Mouse (Mus musculus) frontal cortex, postnatal 14 days (tissue): ENCODE data around the gene Slc27a3.
A peak's percentile ranks its signal among the peaks of the same experiment; 100 is the strongest.
"Not testable (repeated sequence)": the region's sequence is repeated elsewhere in the genome, so short reads cannot be mapped to it uniquely, and the experiment has no call there.

Source experiments
- DNase-seq, 2 experiments: peaks; one replicate each; pipeline ENCODE4 v3.0.0; 2022; ENCODE audit warnings: low spot score in 2 of 2

Gene Slc27a3

DNA sequence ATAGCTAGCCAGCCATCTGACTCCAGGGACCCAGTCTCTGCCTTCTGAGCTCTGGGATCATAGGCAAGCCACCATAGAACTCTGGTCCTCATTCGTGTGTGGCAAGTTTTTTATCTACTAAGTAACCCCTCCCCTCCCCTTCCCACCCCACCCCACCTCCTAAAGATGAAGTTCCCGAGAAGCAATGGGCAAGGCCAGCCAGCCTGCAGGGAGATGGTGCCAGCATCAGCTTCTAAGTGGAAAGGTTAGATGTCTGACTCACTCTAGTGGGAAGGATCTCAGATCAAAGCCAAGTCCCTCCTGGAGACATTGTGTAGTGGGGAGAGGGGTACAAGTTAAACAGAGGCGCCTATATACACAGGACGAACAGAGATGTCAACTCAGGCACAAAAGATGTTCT, 1.3 kb upstream of the Slc27a3 start:
- no peak for DNase-seq

DNA sequence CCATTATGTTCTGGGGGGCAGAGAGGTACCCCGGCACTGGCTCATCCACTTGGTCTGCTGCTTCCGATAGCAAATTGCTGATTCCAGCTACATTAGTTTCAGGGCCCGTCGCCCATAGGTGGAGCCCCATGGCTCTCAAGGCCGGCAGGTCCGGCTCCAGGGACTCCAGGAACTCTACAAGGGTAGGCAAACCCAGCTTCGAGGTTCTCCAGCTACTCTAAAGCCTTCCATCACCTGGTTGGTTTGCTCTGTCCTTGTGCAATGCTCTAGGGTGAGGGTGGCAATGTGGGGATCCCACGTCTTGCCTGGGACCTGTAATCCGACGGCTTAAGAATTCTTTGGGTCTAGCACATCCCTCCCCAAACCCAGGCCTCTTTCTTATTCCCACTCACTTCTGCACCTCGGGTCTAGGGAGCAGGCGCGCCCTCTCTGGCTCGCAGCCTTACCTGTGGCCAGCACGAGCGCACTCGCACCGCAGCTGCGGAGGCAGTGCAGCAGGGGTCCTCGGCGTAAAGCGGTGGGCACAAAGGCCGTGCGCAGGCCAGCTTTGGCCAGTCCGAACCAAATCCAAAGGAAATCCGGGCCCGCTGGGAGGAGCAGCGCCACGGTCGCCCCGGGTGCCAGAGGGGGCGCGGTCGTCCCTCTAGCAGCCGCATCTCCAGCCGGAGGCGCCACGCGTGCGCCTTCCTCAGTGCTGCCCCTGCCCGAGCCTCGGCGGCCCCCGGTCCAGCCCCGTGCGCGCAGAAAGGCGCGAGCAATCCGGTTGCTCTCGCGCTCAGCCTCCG, 820 bp downstream of the Slc27a3 start:
- DNase-seq = peak in 1 of 2 experiments; percentile 35

DNA sequence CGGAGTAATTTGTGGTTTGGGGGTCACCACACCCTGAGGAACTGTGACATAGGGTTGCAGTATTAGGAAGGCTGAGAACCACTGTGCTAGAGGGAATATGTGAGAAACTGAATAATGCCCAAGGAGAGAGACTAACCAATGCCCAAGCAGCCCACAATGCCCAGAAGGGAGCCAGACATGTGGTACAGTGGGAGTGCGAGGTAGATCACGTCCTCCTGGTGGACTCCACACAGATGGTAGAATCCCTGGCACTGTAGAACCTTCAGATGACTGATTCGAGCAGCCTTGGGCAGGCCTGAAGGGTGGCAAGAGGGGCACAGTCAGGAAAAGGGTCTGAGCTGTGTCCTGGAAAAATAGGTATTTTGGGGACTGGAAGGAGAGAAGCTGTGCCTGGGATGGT, 1.5 kb downstream of the Slc27a3 start:
- no peak for DNase-seq

DNA sequence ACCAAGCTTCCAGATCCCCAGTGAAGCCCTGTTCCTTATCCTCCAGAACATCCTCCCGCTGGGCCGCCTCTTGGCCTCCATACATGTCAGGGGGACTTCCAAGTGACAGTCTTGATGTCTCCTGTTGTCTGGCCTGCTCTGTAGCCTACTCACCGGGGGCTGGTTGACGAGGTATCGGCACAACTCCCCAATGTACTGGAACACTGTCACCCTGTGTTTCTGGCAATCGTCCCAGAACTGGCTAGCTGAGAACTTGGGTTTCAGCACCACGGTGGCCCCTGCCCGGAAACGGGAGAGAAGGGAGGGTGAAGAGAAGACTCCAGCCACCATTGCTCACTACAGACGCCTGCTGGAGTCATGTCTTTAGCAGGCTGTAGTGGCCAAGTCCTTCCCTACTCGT, 2.3 kb downstream of the Slc27a3 start:
- DNase-seq = no peak

DNA sequence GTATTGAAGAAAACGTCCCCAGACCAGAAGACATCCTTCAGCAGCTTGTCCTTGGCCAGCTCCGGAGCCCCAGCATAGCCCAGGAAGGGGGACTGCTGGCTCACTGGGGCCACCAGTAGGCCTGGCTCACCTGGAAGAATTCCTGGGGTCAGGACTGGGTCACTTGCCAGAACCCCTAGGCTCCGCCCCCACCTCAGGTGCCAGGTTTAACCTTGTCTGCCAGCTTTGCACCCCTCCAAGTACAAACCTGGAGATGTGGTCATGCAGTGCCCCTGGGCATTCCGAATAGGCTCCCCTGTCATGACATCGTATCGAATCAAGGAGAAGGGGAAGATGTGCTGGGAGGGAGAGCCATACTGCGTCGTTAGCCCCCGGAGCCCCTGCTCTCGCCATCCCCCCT, 2.9 kb downstream of the Slc27a3 start:
- no peak for DNase-seq

DNA sequence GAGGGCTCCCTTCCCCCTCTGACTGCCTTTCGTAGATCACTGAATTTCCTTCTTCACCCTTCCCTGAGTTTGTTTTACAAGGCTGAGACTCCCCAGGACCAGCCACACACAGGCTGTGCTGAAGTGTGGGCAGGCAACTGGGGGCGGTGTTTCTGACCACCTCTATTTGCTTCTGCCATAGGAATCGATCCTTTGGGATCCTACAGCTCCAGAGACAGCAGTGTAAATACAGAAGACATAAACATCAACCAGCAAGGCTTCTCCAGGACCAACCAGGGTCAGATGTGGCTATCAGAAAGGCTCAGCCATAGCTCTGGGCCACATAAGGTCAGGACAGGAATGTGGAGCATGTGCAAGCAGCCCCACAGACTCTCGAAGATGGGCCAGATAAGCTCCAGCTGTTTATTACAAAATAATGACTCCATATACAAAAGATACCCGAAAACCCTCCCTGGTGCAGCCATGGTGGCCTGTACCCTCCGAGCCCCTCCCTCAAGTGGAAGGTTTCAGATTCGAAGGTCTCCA, 4.8 kb downstream of the Slc27a3 start:
- DNase-seq = no peak

DNA sequence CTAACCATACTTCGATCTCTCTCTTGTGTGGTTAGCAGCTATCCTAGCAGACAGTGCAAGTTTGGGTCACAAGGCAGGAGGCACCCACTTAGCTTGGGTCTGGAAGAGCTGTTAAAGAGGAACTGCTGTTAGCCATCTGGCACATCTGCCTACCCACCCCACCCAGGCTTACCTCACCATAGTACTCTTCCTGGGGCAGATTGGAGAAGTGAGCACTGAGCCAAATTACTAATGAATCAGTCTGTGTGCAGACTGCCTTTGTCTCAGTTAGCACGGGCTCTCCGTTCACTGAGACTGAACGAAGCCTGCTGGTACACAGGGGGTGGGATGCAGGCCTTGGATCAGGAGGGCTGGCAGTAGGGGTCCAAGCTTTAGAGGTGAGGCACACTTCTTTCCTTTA, 6.0 kb downstream of the Slc27a3 start:
- DNase-seq = no peak

DNA sequence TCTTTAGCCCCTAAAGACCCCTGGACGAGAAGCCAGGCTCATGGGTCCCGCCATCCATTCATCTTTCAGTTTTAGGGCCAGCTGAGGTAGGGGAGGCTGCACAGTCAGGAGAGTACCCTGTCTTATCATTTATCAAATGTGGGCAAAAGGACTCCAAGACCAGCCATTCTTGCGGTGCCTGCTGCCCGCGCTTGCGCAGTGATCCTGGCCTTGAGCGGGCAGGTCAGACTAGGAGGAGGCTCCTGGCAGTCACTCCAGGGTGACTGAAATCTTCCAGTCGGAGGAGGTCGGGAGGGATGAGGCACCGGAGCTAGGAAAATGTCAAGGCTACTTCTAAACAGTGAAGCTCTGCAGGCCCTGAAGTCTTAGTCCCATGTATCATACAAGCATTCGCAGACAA, 8.0 kb downstream of the Slc27a3 start:
- DNase-seq = no peak

DNA sequence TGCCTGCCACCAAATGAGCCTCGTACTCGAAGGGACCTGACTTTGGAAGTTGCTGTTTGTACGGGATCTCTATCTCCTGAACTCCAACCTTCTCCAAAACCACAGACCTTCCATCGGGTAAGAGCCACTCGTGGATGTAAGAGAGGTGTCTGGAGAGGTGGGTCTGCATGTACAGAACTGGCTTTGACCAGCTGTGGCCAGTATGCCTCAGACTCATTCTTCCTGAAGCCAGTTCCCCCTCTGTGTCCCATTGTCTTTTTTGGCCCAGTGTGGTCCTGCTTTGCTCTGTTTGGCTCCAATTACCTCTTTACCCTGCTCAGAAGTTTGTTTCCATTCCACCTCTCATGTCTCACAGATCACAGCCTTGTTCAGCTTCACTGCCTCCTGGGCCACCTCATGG, 11.2 kb downstream of the Slc27a3 start:
- no peak for DNase-seq

DNA sequence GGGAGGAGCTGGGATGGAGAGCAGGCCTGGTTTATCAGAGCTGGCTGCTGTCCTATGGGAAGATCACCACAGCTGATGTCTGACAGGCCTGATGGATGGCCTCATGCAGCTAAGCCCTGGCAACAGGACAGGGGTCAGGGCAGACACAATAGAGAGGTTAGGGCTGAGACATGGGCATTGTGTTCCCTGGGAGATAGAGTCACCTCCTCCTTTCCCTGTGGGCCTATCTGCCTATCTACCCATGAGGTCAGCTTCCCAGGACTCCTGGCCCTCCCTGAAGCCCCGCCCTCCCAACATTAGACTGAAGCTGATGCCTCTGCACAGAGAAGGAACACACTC, 13.5 kb downstream of the Slc27a3 start:
- DNase-seq = no peak

DNA sequence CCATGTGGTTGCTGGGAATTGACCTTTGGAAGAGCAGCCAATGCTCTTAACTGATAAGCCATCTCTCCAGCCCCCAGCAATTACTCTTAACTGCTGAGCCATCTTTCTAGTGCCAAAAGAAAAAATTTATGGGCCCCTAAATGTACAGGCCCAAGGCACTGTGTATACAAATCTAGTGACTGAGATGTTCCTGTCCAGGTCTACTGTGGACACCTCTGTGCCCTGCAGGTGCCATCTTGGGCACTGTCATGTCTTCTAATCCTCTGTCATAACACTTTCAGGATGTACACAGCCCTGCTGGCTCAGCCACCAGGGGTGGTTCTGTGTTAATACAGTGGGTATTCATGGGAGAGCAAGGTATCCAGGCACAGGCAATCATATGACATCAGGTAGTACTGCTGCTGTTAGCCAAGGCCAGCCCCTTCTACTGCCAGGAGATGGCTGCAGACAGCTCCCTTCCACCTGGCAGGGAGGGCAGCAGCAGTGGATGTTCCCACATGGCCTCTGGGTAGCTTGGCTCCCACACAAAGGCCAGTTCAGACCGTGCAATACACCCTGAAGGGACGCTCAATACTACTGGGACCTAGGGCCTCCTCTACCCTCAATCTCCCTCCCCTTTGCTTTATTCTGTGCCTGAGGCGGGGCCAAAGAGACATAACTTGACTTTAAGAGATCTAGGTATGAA, 14.0 kb downstream of the Slc27a3 start:
- DNase-seq = no peak

DNA sequence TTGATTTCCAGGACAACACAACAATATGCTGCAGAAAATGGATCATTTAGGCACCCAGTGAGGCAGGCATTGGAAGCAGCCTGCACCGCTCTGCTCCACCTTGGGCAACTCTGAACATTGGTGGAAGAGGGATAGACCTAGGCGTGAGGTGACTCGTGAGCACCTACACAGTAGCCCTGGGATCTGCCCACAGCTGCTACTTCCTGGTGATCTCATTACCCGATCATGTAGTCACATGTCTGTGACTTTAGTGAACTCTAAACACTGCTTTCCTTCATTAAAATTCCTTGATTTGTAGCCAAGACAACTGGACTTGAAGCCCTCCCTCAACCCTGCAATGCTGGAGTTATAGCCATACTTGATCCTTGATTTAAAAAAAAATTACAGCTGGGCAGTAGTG, 15.4 kb downstream of the Slc27a3 start:
- DNase-seq = no peak

DNA sequence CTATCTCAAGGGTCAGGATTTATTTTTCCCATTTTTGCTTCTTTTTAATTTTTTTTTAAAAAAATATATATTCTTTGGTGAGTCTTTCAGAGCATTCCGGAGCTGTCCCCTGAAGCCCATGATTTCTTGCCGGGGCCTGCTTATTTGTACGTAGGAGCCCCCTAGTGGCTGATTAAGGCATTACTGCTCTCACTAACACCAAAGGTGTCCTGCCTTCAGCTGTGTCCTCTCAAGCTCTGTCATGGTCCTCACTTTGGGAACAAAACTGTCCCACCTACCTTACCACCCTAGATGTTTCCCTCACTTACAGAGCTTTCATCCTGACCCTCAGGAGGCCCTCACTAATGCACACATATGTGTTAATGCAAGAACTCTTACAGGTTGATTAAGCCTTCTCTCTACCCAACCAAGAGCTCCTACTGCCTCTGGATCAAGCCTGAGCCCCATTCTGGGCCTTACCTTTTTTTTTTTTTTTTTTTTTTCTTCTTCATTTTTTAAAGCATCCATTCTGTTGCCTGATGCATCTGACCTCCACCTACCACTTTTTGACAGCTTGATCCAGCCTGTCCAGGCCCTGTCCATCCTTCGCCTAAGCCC, 16.2 kb downstream of the Slc27a3 start:
- peak; percentile 47 to 76 for DNase-seq

DNA sequence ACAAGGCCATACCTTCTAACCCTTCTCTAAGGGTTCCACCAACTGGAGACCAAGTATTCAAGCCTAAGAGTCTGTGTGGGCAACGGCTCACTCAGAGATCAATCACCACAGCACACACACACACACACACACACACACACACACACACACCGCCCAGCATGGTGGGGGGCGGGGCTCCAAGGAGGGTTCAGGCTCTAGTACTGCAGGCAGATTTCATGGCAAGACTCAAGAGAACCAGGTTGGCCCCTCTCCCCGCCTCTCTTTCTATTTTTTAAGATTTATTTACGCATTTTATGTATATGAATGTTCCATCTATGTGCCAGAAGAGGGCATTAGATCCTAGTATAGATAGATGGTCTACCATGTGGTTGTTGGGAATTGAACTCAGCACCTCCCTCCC, 16.9 kb downstream of the Slc27a3 start:
- DNase-seq = no peak

DNA sequence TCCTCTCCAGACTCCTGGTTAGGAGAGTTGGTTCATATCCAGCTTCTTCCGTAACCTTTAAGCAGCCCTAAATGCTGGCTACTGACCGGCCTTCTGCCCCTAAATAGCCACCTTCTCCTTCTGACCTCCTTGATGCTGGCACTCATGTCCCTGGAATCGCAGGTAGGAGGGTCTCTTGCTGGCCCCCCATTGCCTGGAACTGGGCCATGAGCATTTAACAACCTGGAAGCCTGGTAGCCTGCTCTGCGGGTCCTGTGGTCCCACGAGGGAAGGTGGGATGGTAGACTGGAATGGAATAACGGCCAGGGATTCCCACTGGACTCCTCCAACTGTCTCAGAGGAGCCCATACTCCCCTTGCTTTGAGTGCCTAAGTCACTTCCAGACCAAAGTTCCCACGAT, 17.9 kb downstream of the Slc27a3 start:
- no peak for DNase-seq

DNA sequence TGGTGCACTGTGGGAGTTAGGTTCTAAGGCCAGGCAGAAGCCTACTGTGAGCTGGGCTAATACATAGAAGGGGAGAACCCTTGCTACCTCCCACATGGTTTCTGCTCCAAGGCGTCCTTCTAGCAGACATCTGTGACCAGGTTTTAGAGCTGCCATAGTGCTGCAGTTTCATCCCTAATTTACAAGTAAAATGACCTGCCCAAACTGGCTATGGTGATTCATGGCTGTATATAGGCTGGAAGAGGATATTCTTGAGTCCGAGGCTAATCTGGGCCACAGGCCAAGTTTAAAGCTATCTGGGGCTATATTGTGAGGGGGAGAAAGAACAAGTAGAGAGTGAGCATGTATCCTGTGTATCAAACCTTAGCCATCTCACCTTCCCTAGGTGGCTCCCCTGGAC, 20.7 kb downstream of the Slc27a3 start:
- DNase-seq = no peak

DNA sequence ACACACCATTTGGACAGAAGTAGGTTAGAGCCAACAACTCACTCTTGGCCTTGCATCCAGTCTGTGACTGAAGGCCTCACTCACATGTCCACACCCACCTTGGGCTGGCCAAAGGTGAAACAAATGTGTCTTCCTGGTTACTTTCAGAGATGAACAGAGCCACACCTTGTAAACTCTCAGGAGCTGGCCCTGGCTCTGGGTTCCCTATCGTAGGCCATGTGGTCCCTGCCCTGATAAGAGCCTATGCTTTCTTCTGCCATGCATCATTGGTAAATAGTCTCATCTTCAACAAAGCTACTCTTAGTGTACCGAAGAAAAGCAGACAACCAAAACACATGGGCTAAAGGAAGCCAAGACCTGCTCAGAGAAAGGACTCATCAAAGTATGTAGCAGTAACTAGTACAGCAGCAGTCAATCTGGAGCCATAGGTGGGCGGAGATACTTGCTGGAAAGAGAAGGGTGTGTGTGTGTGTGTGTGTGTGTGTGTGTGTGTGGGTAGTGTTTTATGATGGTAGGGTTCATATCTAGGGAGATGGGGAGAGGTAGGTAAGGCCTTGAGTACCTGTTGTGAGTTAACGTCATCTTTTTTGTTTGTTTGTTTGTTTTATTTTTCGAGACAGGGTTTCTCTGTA, 22.6 kb downstream of the Slc27a3 start:
- DNase-seq = no peak

DNA sequence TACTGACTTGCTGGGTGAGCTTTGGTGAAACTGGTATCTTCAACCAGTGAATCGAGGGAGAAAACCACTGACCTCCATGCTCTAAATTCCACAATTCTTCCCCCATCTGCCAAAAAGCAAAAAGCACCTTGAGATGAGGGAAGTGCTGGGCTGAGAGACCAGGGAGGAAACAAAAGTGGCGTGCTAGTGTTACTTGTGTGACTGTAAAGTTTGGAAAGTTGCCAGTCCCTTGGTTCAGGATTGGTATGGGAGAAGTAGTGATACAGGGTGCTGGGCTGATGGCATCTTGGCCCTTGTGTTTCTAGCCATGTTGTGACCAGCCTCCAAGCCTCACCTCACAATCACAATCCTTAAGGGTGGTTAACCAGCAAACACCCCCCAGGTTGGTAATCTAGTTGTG, 27.4 kb downstream of the Slc27a3 start:
- DNase-seq = no peak

DNA sequence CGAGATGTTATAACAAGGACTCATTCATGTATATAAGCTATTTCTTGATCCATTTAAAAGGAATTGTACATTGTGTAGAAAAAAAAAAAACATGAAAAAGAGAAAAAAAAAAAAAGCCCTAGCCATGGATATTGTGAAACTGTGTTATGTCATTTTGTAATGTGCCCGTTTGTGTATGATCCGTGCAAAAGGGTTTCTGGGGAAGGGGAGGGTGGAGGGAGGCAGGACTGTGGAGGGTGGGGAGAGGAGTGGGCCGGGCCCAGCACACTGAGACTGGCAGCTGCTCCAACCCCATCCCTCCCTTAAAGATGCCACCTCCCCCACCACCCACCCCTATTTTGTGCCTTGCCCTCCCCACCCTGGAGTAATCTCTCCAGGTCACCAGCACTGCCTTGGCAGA, 28.3 kb downstream of the Slc27a3 start:
- no peak for DNase-seq

DNA sequence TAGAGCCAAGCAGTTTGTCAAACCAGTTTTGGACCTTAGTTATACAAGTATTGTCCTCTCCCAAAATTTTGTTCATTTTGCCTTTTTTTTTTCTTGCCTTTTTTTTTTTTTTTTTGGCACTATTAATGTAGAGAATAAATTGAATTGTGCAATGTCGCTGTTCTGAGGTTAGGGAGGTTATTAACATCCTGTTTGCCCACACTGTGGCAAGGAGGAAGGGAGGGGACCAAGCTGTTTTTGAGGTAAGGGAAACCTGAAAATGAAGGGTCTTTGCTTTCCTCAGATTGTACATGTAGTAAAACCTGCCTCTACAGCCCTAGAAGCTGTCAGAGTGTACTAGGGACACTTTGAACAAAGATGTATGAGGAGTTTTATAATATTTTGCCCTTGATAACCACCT, 30.5 kb downstream of the Slc27a3 start:
- no peak for DNase-seq

DNA sequence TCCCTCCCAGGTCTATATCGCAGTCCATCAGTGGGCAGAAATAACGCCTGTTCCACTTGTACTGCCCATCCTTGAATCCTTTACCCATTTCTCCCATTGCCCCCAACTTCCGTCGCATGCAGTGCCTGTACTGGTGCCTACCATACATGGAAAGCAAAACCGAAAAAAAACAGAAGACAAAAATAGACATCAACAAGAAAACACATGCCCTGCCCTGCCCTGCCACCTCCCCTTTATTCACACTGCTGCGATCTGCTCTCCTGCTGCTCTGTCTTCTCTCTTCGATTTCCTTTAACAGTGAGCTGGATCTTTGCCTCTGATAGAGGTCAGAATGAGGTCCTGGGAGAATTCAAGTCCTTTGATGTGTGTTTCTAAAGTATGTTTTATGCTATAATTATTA, 31.8 kb downstream of the Slc27a3 start:
- no peak for DNase-seq

DNA sequence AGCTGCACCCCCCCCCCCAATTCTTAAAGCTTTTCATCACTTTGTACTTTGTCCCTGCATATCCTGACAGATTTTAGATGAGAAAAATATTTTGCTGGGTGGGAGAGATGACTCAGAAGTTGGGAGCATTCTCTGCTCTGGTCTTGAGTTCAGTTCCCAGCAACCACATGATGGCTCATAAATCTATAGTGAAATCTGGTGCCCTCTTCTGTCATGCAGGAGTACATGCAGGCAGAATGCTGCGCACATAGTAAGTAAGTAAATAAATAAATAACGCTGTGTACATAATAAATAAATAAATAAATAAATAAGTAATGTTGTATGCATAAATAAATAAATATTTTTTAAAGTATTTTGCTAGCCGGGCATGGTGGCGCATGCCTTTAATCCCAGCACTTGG, 41.9 kb downstream of the Slc27a3 start:
- DNase-seq = no peak

DNA sequence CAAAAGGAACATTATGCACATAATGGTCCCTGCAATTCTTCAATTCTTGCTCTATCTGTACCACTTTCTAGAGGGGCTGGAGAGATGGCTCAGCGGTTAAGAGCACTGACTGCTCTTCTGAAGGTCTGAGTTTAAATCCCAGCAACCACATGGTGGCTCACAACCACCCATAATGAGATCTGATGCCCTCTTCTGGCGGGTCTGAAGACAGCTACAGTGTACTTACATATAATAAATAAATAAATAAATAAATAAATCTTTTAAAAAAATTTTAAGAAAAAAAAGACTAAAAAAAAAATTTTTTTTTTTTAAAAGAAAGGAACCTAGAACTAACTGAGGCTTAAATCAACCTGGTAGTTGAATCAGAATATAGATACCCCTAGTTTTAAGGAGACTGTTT, 46.9 kb downstream of the Slc27a3 start:
- DNase-seq = not testable (repeated sequence)
